9 mouse cellular contexts compared by ENCODE assay signal in the genomic region with DNA sequence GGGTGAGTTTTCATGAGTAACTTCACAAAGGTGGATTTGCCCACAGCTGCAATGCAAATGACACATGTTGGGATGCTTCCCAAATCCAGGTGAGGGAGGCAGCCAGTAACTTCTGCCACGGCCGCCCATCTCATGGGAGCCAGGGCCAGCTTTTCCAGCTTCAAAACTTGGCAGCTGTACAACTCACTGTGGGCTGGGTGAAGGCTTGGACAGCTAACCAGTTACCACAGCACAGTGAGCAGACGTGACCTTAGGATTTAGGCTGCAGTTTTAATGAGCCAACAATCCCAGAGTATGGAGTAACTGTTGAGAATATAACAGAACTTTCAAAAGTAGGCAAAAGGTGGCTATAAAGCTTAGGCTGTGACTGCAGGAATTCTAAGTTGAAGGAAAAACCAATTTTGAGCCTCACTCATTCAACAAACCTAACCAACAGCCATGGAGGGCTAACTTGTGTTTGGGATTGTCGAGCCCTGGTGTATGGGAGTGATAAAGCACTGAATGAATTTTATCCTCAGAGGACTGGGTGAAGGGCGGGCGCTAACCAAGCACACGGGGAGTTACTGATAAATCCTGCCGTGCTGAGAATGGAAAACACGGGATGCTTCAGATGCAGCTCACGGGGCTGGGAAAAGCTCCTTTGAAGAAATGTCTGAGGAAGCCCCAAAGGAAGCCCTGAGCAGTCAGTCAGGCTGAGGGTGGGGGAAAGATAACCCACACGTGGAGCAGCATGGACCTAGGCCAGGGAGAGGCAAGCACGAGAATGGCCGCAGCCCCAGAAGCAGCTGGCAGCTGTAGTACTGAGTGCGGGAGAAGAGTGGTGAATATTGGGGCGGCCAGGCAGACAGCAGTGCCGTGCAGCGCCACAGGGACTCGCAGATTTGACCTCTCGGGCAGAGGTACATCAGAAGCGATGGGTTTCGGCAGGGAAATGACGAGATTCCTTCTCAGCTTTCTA. TPM values are rescaled to one million over a fixed set of nuclear protein-coding genes. Genes with fewer than 3 reads are reported as not detected.
DNase-seq lines count a peak whose midpoint lies in the region; ATAC-seq and TF ChIP-seq lines count a peak whose summit lies in the region.
"Had no signal": no experiment of that assay in that cellular context is flagged by ENCODE, and none has a peak within 500 bp of the region (broad histone marks: within the 10 kb centered on the region; RNA-seq: fewer than 3 reads in every experiment).

No protein-coding gene starts in this region.

- peak; percentile 42 to 72 for DNase-seq in kidney, adult 8-10 months
- DNase-seq in adrenal gland, adult 2 months = peak; percentile 78
- no peak for DNase-seq in liver, postnatal 0 days
- no peak for DNase-seq in forebrain, embryonic 14.5 days (ENCODE audit: low spot score)
- no peak for DNase-seq in natural killer cell, adult 2 months (ENCODE audit: low spot score in 2 of 2)

- peaks cover 7% of the 10 kb centered on the region for H3K4me1 ChIP-seq in kidney, embryonic 15.5 days
- no peaks in the 10 kb centered on the region for H3K4me1 ChIP-seq in liver, postnatal 0 days (ENCODE audit: insufficient read depth)
- no peaks in the 10 kb centered on the region for H3K4me1 ChIP-seq in forebrain, embryonic 14.5 days (ENCODE audit: control insufficient read depth, insufficient read depth, low read length)
- H3K4me1 ChIP-seq: midbrain, embryonic 10.5 days had no signal

- no peak overlapping the region for H3K9ac ChIP-seq in kidney, embryonic 15.5 days
- H3K9ac ChIP-seq in liver, postnatal 0 days (replicated peaks) = no peak overlapping the region
- no peak overlapping the region for H3K9ac ChIP-seq in forebrain, embryonic 14.5 days (ENCODE audit: low read length)

- H3K27me3 ChIP-seq in kidney, embryonic 15.5 days = no peaks in the 10 kb centered on the region
- H3K27me3 ChIP-seq in liver, postnatal 0 days (ENCODE audit: insufficient read depth, low read length) = no peaks in the 10 kb centered on the region
- H3K27me3 ChIP-seq in forebrain, embryonic 14.5 days (replicated peaks; ENCODE audit: control insufficient read depth, insufficient read depth, low read length) = no peaks in the 10 kb centered on the region

- H3K36me3 ChIP-seq in kidney, embryonic 15.5 days = peaks cover 37% of the 10 kb centered on the region
- H3K36me3 ChIP-seq in liver, postnatal 0 days (replicated peaks; ENCODE audit: insufficient read depth, low read length) = peaks cover 16% of the 10 kb centered on the region; the same call in 1 of the 2 replicates
- peaks cover 26% of the 10 kb centered on the region for H3K36me3 ChIP-seq in forebrain, embryonic 14.5 days (ENCODE audit: control insufficient read depth, insufficient read depth, low read length)

- H3K9me3 ChIP-seq in kidney, embryonic 15.5 days (replicated peaks) = no peaks in the 10 kb centered on the region
- H3K9me3 ChIP-seq in liver, postnatal 0 days (ENCODE audit: low read length) = no peaks in the 10 kb centered on the region
- H3K9me3 ChIP-seq in forebrain, embryonic 14.5 days (replicated peaks; ENCODE audit: control insufficient read depth, low read length) = no peaks in the 10 kb centered on the region
- H3K9me3 ChIP-seq: midbrain, embryonic 10.5 days had no signal

- H3K27ac ChIP-seq in kidney, embryonic 15.5 days = no peak overlapping the region
- 0 out of 2 replicates have a peak overlapping the region, but pooled peaks have one; percentile 18 for H3K27ac ChIP-seq in liver, postnatal 0 days (ENCODE audit: low read depth)
- H3K27ac ChIP-seq in forebrain, embryonic 14.5 days (ENCODE audit: low read depth, low read length) = no peak overlapping the region
- H3K27ac ChIP-seq: midbrain, embryonic 10.5 days had no signal

- no peak for TF ChIP-seq CTCF in liver, postnatal 0 days (IDR thresholded peaks at IDR 0.05; ENCODE audit: low read depth)

- ATAC-seq in kidney, embryonic 15.5 days (replicated peaks; ENCODE audit: low FRiP score) = no peak
- peak; percentile 61 for ATAC-seq in erythroid progenitor cell, adult 5-6 weeks (replicated peaks; ENCODE audit: low FRiP score, poor library complexity, severe bottlenecking)
- peak; percentile 88 for ATAC-seq in liver, postnatal 0 days
- no peak for ATAC-seq in forebrain, embryonic 14.5 days
- ATAC-seq: intestine, embryonic 16.5 days had no signal

- TF ChIP-seq EP300 in liver, postnatal 0 days (IDR thresholded peaks at IDR 0.05; ENCODE audit: low read depth) = no peak

- no peak overlapping the region for H3K4me2 ChIP-seq in kidney, embryonic 15.5 days
- no peak overlapping the region for H3K4me2 ChIP-seq in liver, postnatal 0 days (ENCODE audit: low read depth, low read length)
- H3K4me2 ChIP-seq in forebrain, embryonic 14.5 days (ENCODE audit: low read length) = no peak overlapping the region

- no peak overlapping the region for H3K4me3 ChIP-seq in kidney, embryonic 15.5 days (replicated peaks)
- H3K4me3 ChIP-seq in liver, postnatal 0 days (ENCODE audit: low read depth, low read length) = no peak overlapping the region
- H3K4me3 ChIP-seq in forebrain, embryonic 14.5 days (ENCODE audit: low read depth, low read length) = no peak overlapping the region
- H3K4me3 ChIP-seq: midbrain, embryonic 10.5 days had no signal

- WGBS in kidney, embryonic 15.5 days = 85% methylated on average over 22 of the region's 22 CpGs
- 81% methylated on average over 22 of the region's 22 CpGs for WGBS in liver, postnatal 0 days (ENCODE audit: insufficient replicate concordance)
- 88% methylated on average over 22 of the region's 22 CpGs for WGBS in forebrain, embryonic 14.5 days

RNA-seq across cellular contexts. Expression of a gene that starts 9.7 kb away (rescaled TPM):
- 75.6 and 83.8 TPM in 2 replicates for polyA plus RNA-seq in kidney, embryonic 15.5 days (2015; fragmentation: Nextera tagmentation; extraction: Ambion mirVana)
- total RNA-seq in adrenal gland, adult 2 months (2021) = 10 to 100 TPM; 45.1 to 49.5 TPM
- polyA plus RNA-seq in adrenal gland, adult 2 months (2012; rRNA removed) = 47.3 and 49.3 TPM in 2 replicates
- 26.0 and 58.4 TPM in 2 replicates for total RNA-seq in erythroid progenitor cell, adult 5-6 weeks (2015; ENCODE audit: low replicate concordance)
- 25.1 and 27.7 TPM in 2 replicates for total RNA-seq in erythroid progenitor cell, adult 5-6 weeks (2017; ENCODE audit: low replicate concordance)
- 24.7 and 25.8 TPM in 2 replicates for polyA plus RNA-seq in liver, postnatal 0 days (2015; fragmentation: Nextera tagmentation; extraction: Ambion mirVana)
- polyA plus RNA-seq in forebrain, embryonic 14.5 days (2014; fragmentation: Nextera tagmentation; extraction: Ambion mirVana) = 63.9 and 71.1 TPM in 2 replicates

RNA-seq across cellular contexts. Expression of a gene that starts 38.1 kb away (rescaled TPM):
- polyA plus RNA-seq in kidney, embryonic 15.5 days (2015; fragmentation: Nextera tagmentation; extraction: Ambion mirVana) = 51.0 and 51.4 TPM in 2 replicates
- total RNA-seq in adrenal gland, adult 2 months (2021) = 10 to 100 TPM; 22.9 to 26.0 TPM
- 6.8 and 8.7 TPM in 2 replicates for polyA plus RNA-seq in adrenal gland, adult 2 months (2012; rRNA removed)
- total RNA-seq in erythroid progenitor cell, adult 5-6 weeks (2015; ENCODE audit: low replicate concordance) = 33.5 and 46.5 TPM in 2 replicates
- total RNA-seq in erythroid progenitor cell, adult 5-6 weeks (2017; ENCODE audit: low replicate concordance) = 28.2 and 32.9 TPM in 2 replicates
- polyA plus RNA-seq in liver, postnatal 0 days (2015; fragmentation: Nextera tagmentation; extraction: Ambion mirVana) = 7.9 and 8.5 TPM in 2 replicates
- 34.9 and 49.5 TPM in 2 replicates for polyA plus RNA-seq in forebrain, embryonic 14.5 days (2014; fragmentation: Nextera tagmentation; extraction: Ambion mirVana)

RNA-seq across cellular contexts. Expression of a gene that starts 39.0 kb away (rescaled TPM):
- polyA plus RNA-seq in kidney, embryonic 15.5 days (2015; fragmentation: Nextera tagmentation; extraction: Ambion mirVana) = 25.1 and 130 TPM in 2 replicates
- under 1 TPM; 0.81 to 0.97 TPM for total RNA-seq in adrenal gland, adult 2 months (2021)
- polyA plus RNA-seq in adrenal gland, adult 2 months (2012; rRNA removed) = 0.80 and 1.9 TPM in 2 replicates
- total RNA-seq in erythroid progenitor cell, adult 5-6 weeks (2015; ENCODE audit: low replicate concordance) = not detected in 2 replicates
- not detected in 2 replicates for total RNA-seq in erythroid progenitor cell, adult 5-6 weeks (2017; ENCODE audit: low replicate concordance)
- polyA plus RNA-seq in liver, postnatal 0 days (2015; fragmentation: Nextera tagmentation; extraction: Ambion mirVana) = 2.1 and 2.6 TPM in 2 replicates
- 1.2 and 1.9 TPM in 2 replicates for polyA plus RNA-seq in forebrain, embryonic 14.5 days (2014; fragmentation: Nextera tagmentation; extraction: Ambion mirVana)

Comparison
In these comparisons a context has a peak if more than half of its experiments do, and no peak if none do; other contexts are left out.
1. DNase-seq: peak in kidney, adult 8-10 months (2 of 2) and adrenal gland, adult 2 months (single experiment); none in liver, postnatal 0 days (single experiment), forebrain, embryonic 14.5 days (single experiment) and natural killer cell, adult 2 months (0 of 2).
2. ATAC-seq: peak in erythroid progenitor cell, adult 5-6 weeks (single experiment) and liver, postnatal 0 days (single experiment); none in kidney, embryonic 15.5 days (single experiment) and forebrain, embryonic 14.5 days (single experiment).